Mouse (Mus musculus): ENCODE data around the gene Ddr2.
"Not testable (repeated sequence)": the region's sequence is repeated elsewhere in the genome, so short reads cannot be mapped to it uniquely, and the experiment has no call there.

The Ddr2 gene

DNA sequence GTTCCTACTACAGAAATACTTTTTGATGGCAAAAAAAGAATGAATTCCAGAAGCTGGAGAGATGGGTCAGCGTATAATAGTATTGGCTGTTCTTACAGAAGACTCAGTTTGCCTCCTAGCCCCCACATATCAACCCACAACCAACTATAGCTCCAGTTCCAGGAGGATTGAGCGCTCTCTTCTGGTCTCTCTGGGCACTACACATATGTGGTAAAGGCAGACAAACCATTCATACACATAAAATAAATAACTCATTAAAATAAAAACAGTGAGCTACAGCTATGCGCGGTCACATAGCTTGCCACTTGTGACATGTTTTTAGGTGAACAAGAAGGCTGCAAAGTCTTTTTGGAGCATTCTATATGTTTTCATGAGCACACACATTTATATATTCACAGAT is 71.2 kb downstream of the Ddr2 start:
- DNase-seq (ENCODE audit: low spot score in 2 of 2), result no peak

DNA sequence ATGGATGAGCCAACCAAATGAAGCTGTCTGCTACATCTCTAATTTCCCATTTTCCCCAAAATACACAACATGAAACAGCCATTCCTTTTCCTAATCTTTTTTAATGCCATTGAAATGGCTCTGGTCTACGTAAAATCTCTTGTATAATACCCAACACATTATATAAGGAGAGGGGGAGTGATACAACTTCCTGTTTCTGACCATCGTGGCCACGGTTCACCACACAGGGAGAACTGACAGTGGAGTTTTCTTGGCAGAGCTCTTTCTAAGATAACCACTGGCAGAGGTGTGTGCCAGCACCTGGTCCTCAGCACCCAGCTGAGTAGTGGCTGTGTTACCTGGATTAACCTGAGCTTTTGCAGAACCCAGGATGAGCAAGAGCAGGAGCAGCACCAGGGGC is 75.0 kb downstream of the Ddr2 start:
- no peak for DNase-seq (ENCODE audit: low spot score in 2 of 2)

DNA sequence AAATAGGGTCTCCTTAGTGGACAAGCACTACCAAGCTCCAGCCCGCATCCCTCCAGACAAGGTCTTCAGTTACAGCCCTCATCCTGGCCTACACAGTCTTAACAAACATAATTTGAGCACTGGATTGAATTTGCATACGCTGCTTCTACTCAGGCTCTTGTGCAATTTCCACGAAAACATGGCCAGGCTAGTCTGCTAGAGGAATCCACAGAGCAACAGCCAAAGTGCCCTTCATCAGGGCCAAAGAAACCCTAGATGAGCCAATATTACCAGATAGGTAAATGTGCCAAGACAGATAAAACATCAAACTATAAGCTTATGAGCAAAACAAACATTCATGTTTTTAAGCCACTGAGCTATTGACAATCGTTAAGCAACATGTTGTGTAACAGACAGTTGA is 75.6 kb downstream of the Ddr2 start:
- DNase-seq (ENCODE audit: low spot score in 2 of 2), result no peak

DNA sequence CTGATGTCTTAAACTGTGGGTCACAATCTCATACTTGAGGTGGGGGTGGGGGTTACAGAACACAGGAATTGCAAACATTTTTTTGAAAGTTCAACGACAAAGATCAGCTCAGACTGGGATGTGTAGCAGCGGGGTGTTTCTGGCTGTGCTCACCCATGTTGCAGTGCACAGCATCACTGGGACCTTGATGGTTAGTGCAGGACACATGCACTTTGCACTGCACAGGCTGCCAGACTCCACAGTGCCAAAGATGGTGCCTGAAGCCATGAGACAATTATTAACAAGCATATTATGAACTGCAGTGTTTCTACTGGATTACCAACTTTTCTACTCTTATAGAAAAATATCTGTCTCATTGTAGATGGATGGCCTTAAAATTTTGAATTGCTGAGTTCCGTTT is 78.9 kb downstream of the Ddr2 start:
- DNase-seq (ENCODE audit: low spot score in 2 of 2), result no peak

DNA sequence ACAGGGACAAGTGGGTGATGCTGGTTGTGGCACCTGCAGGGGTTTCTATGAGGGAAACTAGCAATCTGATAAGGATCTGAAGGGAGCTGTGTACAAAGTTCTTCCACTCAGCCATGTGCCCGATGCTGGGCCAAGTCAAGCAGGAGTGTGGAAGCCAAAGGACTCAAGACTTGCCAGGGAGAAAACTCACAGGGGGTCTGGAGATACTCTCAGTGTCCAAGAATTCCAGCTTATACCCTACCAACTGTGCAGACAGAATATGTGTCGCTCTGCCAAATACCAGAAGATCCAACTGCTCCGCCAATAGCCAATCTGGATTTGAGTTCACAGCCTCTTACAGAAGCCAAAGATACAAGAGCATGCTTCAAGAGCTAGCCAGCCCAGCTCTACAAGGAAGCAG is 95.8 kb downstream of the Ddr2 start:
- no peak for DNase-seq (ENCODE audit: low spot score in 2 of 2)

DNA sequence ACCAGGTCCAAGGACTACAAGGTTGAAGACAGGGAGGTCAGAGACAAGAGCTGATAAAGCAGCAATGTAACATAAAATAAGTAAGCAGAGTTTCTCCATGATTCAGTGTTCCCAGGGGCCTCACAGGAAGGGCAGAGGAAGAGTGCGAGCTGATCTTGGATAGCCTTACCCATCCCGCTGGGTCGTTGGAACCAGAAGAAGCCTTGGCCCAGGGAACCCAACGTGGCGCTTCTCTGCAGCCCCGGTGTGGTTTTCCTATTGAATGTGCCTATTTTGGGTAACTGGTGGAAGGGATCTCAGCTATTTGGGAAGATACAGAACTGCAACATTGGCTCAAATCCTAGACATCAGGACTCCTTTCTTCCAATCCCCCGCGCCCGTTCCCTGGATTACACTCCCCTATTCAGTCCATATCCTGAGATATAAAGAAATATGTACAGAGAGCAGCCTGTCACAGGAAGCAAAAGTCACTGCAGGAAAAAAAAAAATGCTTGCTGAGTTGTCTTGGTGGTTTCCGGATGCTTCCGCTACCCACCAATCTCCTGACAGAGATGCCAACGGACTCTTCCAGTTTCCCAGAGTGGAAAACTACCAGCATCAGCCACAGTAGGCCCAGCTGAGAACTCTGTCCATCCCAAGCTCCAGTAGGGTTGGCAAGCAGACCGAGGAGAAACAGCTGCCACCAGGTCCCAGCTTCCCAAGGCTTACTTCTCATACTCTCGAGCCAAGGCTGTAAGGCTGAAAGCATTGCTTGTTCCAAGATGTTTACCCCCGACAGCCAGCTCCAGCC is 99.7 kb downstream of the Ddr2 start:
- DNase-seq (ENCODE audit: low spot score in 2 of 2), result no peak

DNA sequence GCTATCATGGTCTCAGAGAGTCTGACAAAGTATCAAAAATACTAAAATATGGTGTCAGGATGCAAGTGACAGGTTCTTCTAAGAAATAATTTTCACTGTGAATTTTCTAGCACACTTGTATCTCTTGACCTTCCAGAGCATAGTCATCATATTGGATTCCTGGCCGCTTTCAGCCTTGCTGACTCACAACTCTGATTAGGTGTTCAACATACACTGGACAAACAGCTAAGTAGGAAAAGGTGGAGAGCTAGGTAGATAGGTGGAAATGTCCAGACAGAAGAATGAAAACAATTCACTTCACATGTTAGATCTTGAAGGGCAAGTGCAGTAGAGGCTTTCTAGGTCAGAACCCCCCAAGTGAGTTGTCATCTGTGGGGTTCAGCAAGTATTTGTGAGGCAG is 101.3 kb downstream of the Ddr2 start:
- DNase-seq (ENCODE audit: low spot score in 2 of 2), result no peak

DNA sequence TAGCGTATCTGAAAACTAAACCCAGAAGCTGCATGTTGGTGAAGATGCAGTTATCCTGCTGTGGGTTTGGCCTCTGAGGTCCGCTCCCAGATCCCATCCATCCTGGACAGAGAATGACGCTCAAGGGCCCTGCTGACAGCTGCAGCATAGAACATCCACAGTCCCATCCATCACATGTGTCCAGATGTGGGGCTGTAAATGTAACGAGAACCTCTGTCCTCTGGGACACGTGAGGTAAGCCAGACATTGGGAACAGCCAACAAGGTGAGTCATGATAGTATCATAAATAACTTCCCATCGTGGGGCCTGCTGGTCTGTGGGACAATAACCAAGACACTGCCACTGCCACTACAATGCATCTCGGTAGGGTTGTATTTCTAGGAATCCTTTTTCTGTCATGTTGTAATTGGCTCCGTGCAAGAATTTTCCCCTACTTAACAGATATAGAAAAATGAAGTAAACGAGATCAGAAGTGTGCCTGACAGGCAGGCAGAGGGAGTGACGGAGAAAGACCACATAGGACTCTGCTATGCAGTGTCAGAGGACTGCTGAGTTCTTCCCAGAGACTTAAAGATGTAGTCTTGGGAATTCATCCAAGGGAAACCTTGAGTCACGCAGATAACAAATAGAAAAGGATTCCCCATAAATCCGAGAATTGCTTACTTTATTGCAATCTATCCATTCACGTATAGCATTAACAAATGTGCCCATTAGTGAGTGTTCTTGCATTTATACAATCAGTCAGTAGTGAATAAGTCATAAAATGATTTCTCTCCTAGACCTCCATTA is 101.9 kb downstream of the Ddr2 start:
- no peak for DNase-seq (ENCODE audit: low spot score in 2 of 2)

DNA sequence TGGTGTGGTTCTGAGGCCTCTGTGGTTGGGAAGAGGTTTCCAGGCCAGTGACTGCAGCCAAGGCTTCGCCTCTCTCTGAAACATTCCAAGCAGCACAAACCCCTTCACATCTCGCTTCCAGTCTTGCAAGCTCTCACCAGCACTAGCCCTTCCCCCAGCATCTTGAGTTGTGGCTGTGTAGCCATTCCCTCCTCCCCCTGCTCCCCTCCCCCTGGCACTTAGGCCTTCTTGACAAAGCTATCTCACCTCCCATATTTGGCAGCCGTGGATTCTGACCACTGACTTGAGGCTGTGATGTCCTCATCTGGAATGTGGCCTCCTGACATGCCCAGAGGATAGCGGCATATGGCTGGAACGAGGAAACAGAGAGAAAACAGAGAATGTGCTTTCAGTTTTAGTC is 104.0 kb downstream of the Ddr2 start:
- DNase-seq (ENCODE audit: low spot score in 2 of 2), result no peak

DNA sequence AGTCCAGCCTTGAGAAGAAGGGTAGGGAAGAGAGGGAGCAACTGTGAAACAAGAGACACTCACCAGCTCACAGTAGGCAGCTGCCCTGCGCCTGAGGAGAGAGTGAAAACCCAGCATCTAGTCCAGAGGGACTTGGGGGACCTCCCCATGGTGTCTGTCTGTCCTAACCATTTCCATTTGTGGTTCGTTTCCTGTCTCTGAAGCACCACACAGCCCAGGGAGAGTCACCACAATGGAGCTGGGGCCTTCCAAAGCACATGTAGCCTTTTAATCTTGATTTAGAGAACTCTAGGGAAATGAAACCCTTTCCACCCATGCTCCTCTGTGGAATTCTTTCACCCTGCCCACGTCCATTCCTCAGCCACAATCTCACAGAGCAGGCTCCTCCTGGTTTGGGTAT is 105.3 kb downstream of the Ddr2 start:
- DNase-seq (ENCODE audit: low spot score in 2 of 2), result no peak

DNA sequence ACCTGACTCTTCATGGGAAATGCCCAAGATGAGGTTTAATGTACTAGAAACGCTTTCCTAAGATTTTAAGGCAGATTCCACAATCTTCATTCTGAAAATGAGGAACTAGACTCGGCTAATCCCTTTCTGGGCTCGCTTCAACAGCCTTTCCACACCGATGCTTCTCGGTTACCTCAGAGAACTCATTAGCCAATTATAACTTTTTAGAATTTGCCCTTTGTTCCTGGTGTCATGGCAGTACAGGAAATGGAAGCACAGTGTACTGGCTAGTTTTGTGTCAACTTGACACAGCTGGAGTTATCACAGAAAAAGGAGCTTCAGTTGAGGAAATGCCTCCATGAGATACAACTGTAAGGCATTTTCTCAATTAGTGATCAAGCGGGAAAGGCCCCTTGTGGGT is 116.7 kb downstream of the Ddr2 start:
- not testable (repeated sequence) for DNase-seq (ENCODE audit: low spot score in 2 of 2)

DNA sequence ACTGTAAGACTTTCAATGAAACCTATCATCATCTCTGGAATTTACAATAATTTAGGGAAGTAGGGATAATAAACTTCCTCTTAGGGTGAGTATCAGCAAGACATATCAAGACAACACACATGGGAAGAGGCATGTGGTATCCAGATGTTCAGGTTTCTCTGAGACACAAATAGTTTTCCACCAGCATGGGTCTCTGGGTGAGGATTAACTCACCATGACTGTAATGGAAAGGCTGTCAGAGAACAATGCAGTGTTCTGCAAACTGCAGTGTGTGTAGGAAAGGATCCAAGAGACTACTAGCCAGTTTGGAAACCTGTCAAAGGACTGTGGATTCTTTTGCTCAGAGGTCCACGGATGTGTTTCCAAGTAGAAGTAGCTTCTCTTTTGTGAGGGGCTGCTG is 124.4 kb downstream of the Ddr2 start:
- no peak for DNase-seq (ENCODE audit: low spot score in 2 of 2)

DNA sequence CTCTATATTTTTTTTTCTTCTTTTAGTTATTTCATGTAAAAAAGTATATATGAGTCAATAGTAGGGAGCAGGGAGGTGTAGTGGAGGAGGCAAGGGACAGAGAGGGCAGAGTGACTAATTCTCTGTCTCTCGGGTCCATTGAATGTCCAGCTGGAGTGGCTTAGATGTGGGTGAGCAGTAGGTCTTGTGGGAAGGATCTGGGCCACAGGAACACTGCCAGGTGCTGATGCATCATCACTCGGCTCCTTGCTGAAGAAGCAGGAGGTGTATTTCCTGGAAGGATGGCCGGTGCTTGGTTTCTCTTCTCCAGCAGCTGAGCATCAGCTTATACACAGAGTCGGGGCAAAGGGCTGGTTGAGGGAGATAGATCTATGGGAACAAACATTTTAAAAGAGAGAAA is 132.9 kb downstream of the Ddr2 start:
- DNase-seq (ENCODE audit: low spot score in 2 of 2), result no peak

DNA sequence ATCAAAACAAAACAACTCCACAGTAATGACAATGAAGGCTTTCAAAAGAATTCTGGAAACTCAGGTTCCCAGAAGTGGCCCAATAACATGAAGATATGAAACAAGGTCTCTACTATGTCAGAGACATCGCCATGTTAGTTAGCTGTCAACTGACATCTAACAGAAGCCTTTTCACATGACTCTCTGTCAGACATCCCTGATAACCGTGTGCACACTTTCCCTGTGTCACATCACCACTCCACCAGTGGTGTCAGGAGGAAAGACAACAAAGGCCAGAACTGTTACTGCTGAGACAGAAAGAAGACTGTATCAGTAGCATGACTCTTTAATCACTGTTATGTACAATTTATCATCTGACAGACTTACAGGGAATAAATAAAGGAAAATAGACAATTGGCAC is 138.6 kb downstream of the Ddr2 start:
- DNase-seq (ENCODE audit: low spot score in 2 of 2), result no peak

DNA sequence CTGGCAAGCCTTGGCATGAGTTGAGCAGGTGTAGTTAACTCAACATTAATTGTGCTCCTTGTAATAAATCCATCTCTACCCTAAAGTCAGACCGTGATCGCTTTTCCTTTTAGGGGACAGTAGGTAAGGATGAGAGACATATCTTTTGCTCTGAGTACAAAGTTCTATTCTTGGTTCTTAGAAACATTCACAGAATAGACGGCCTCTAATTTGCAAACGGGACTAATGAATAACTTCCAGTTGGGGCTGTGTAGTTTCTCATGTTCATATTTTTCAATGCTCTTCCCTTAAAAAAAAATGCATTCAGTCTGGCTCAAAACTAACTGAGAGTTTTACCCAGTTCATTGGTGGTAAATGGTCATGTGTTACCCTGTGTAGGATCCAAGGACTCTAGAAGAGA is 139.6 kb downstream of the Ddr2 start:
- no peak for DNase-seq (ENCODE audit: low spot score in 2 of 2)

DNA sequence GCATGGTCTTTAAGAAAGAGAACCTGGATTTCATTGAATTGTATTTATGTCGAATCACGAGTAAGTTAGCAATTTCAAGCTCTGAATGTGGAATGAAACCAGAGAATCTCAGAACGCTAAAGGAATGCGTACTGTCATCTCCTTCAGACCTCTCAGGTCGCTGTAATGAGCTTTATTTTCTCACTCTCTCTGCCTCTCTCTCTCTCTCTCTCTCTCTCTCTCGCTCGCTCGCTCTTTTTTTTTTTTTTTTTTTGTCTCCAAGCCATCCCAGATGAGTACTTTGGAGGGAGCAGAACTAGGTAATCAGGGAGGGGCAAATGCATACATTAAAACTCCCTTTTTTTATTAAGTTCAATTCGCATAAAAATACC is 141.1 kb downstream of the Ddr2 start:
- no peak for DNase-seq (ENCODE audit: low spot score in 2 of 2)

DNA sequence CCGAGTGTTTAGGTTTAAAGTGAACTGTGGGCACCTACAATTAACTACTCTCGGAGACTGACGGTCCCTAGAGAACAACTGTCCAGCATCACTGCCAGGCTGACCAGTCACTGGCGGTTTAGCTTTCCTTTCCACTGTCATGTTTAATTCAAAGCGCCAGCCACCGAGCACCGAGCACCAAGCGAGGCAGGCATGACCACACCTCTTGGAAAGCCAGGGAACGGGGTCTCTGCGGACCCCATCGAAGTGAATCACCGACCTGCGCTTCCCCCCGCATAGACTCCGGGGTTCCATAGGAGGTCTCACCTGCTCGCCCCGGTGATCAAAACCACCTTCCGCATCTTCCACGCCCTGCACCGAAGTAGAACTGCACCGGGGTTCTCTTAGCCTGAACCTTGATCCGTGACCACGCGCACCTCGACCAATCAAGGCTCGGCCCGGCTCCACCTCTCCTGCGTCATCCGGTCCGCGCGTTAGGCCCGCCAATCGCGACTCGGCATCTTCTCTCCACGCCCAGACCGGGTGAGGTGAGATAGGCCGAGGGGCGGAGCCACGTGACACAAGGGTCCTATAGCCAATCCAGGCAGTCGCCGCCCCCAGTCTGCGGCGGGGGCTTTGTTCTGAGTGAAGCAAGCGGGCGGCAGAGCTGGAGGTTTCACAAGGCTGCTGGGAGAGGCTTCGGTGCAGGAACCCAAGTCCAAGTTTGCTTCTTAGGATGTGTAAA is 141.6 kb downstream of the Ddr2 start, which contains the start of gene Hsd17b7:
Gene Hsd17b7, minus strand, starts transcription at position 450 of the 724 bp plus-strand sequence.
- DNase-seq (ENCODE audit: low spot score in 2 of 2), result peak; percentile 98 to 99

DNA sequence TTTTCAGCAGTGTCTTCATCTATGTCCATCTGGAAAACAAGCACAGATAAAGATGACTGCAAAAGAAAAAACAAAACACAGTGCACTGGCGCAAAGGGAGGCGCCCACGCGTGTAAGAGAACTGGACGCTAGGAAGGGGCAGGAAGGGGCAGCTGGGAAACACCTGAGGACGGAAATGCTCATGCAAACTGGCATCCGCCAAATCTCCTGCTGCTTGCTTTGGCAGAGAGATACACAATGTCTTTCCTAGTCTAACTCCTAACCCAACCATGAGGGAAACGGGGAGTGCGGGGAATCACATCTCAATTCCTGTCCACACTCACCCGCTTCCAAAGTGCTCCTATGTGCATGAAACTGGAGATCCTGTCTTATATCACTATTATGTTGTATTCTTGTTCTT is 157.5 kb downstream of the Ddr2 start:
- no peak for DNase-seq (ENCODE audit: low spot score in 2 of 2)

DNA sequence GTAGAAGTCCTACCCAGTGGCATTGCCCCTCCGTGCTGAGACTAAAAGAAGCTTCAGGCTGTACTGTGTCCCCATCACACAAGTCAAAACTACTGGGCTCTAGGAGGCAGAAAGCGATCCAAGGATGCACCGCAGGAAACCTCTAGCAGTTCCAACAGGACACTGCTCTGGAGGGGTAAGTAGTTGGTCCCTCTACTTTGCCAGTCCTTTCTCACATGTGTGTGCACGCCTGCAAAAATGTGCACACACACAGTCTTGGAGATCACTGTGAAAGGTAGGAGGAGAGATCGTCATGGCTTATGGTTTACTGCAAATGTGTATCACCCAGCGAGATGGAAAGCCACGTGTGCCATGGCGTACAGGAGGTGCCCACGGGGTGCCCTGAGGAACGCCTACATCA is 157.9 kb downstream of the Ddr2 start:
- no peak for DNase-seq (ENCODE audit: low spot score in 2 of 2)

DNA sequence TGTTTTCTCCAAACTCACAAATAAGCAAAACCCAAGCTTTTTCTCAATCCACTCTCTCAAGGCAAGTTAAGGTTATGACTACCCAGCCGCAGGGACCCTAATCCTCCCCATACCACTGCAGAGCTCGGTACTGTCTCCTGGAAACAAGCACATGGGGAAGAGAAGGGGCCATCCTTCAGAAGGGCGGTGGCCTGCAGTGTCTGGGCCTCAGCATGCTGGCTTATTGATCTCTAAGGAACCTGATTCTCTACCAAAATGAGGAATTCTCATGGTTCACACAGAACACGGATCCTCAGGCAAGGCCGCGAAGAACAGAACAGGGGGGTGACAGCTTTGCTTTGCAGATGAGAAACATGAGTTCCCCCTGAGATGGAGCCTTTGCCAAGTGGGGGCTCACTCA is 159.0 kb downstream of the Ddr2 start:
- no peak for DNase-seq (ENCODE audit: low spot score in 2 of 2)

DNA sequence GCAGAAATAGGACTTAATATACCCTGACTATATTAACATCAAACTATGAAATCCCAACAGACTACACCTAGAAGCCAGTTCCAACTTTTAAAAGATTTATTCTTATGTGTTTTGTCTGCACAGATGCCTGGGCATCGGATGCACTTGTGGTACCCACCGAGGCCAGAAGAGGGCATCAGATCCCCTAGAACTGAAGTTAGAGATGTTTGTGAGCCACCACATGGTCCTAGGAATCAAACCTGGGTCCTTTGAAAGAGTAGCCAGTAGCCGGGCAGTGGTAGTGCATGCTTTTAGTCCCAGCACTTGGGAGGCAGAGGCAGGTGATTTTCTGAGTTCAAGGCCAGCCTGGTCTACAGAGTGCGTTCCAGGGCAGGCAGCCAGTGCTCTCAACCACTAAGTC is 159.9 kb downstream of the Ddr2 start:
- no peak for DNase-seq (ENCODE audit: low spot score in 2 of 2)

DNA sequence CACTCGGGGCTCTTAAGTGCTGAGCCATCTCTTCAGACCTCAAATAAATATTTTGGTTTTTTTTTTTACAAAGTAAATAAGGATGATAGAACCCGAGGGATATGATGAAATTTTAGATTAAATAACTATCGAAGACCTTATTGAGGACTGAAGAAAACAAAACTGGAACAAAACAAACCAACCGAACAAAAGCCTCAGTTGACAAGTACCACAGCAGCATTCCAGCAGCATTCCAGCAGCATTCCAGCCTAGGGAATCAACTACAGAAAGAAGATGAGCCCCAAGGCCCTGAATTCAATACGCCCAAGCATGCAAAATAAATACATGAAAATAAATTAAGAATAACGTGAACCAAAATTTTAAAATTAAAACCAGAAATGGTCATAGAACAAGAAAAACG is 160.6 kb downstream of the Ddr2 start:
- no peak for DNase-seq (ENCODE audit: low spot score in 2 of 2)

DNA sequence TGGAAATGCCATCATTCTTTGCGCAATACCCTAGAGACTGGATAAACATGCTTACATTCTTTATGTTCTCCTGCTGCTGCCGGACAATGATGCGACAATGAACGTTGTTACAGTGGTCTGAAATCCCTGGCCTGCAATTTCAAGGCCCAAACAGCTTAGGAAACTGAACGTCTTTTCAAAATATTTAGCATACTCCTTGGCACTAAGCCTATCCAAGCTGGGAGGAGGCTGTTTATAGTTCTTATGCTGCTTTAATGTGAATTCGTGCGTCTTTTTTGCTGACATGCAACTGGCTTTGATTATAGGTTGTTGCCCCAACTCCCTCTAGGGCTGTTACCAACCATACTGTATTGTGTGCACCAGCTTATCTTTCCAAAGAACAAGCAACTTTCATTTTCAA is 161.7 kb downstream of the Ddr2 start:
- no peak for DNase-seq (ENCODE audit: low spot score in 2 of 2)
